Mouse (Mus musculus) embryonic facial prominence, embryonic 10.5 days (tissue): ENCODE data around the gene Setd2. TPM values are rescaled to one million over a fixed set of nuclear protein-coding genes. Genes with fewer than 3 reads are reported as not detected.

Experiments
- DNase-seq: peaks from one replicate; pipeline ENCODE4 v3.0.0-alpha.2; 2017; ENCODE audit warnings: low spot score
- H3K27ac ChIP-seq: fragments of 300-500 bp; sonication (generic); replicated peaks from 2 replicates; pipeline ENCODE4 v1.5.1; 2016; ENCODE audit warnings: mild to moderate bottlenecking
- H3K27me3 ChIP-seq: fragments of 300-500 bp; sonication (generic); replicated peaks from 2 replicates; pipeline ENCODE4 v1.6.1; 2016; ENCODE audit warnings: low read depth, mild to moderate bottlenecking; ENCODE audit not compliant: poor library complexity, severe bottlenecking
- H3K36me3 ChIP-seq: fragments of 300-500 bp; sonication (generic); replicated peaks from 2 replicates; pipeline ENCODE4 v1.6.1; 2016; ENCODE audit warnings: mild to moderate bottlenecking, moderate library complexity
- H3K4me1 ChIP-seq: fragments of 300-500 bp; sonication (generic); 2 replicates; pipeline ENCODE4 v1.6.1; 2016
- H3K4me3 ChIP-seq: fragments of 300-500 bp; sonication (generic); 2 replicates; pipeline ENCODE4 v1.5.1; 2016; ENCODE audit warnings: mild to moderate bottlenecking, moderate library complexity
- H3K9me3 ChIP-seq: fragments of 300-500 bp; sonication (generic); 2 replicates; pipeline ENCODE4 v1.6.1; 2016; ENCODE audit warnings: mild to moderate bottlenecking
- WGBS: fragments of 180-500 bp; shearing (Covaris S2); methylation state at CpG from one replicate; pipeline ENCODE4 v1.1.7; 2016; 5-methylcytosine and 5-hydroxymethylcytosine counted together
- polyA plus RNA-seq: library from polyadenylated mRNA; unstranded; fragments of >200 nt; fragmentation: Nextera tagmentation; extraction: Ambion mirVana; gene quantifications from 2 replicates; pipeline ENCODE4 v1.2.1, GENCODE M21; 2016

Setd2 gene
- polyA plus RNA-seq, 1 experiment from 2014 or later = 36.7 TPM

GRCm38 (mm10) chr9:110625350-110625908, 93.0 kb downstream of the Setd2 start:
- H3K27me3 ChIP-seq = peaks cover 40% of the 10 kb centered on the region
- peaks cover 29% of the 10 kb centered on the region for H3K36me3 ChIP-seq
- 69% methylated on average over 11 of the region's 11 CpGs for WGBS
- H3K27ac ChIP-seq = peak overlapping the region; percentile 83
- H3K9me3 ChIP-seq = no peaks in the 10 kb centered on the region
- peaks cover 26% of the 10 kb centered on the region for H3K4me1 ChIP-seq
- H3K4me3 ChIP-seq = peak overlapping the region; percentile 60
- no peak for DNase-seq

DNA sequence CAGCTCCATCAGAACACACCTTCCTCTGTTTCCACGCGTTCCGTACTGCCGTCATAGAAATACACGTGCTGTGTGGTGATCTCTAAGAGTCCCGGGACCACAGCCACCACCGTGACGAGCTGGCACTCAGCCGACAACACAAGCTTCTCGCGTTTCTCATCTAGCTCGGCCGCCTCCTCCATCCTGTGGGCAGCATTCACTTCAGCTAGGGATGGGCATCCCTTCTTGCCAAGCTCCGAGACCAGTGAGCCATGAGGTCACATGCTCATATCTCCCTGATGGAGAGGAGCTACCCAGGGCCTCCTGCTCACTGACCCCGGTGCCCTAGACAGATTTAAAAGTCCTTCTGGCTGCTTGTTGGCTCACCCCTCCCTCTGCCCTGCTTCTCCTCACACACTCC, 97.8 kb downstream of the Setd2 start:
- peaks cover 6% of the 10 kb centered on the region; the same call in 1 of the 2 replicates for H3K36me3 ChIP-seq
- H3K9me3 ChIP-seq = no peaks in the 10 kb centered on the region
- H3K4me3 ChIP-seq = no peak overlapping the region
- peaks cover 88% of the 10 kb centered on the region for H3K27me3 ChIP-seq
- WGBS = 92% methylated on average over 15 of the region's 15 CpGs
- DNase-seq = no peak
- H3K27ac ChIP-seq = no peak overlapping the region
- H3K4me1 ChIP-seq = peaks cover 36% of the 10 kb centered on the region

DNA sequence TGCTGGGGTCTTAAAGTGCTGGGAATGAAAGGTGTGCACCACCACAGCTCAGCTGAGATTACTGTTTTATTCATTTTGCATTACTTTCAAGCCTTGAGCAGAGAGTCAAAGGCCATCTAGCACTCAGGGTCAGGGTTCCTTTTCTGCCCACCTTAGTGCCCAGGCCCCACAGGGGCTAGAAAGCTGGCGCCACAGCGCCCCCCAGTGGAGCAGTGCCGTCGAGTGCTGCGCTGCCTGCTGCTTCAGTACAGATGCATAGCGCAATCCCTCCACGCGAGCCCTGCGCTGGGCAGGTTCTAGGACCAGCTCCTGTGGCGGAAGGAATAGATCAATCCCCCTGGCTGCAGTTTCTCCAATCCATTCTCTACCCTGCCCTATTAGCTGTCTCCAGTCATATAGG, 98.8 kb downstream of the Setd2 start:
- Histone ChIP-seq H3K9me3 (no peaks in the 10 kb centered on the region), H3K36me3 (peaks cover 6% of the 10 kb centered on the region; the same call in 1 of the 2 replicates), H3K4me3 (peak overlapping the region; percentile 52), H3K27ac (no peak overlapping the region), H3K27me3 (peaks cover 89% of the 10 kb centered on the region), H3K4me1 (peaks cover 29% of the 10 kb centered on the region)
- DNase-seq = peak; percentile 85
- WGBS = 11% methylated on average over 10 of the region's 10 CpGs

DNA sequence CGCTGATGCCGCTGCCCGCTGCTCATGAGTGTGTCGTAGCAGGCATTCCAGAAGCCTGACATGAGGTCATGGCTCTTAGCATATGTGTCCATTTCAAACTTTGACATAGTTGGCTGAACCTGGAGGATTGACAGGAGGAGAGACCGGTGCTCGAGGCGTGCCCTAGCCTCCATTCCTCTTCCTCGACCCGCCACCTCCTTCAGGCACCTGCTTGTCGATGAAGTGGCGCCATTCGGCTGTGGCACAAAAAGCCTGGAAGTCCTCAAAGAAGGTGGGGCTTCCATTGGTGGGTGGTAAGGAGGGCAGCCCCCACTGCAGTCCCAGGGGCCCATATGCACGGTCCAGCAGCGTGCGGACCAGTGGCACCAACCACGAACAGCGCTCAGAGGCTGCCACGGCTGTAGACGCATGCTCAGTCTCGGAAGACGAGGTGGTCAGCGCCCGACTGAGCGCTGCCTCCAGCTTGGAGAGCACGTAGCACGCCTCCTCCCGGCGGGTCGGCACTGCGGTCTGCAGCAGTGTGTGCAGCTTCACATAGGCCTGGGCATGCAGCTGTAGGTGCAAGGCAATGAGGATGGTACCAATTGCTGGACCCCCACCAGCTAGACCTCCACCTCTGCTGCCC, 99.4 kb downstream of the Setd2 start:
- Histone ChIP-seq H3K4me3 (peak overlapping the region; percentile 52), H3K36me3 (peaks cover 6% of the 10 kb centered on the region; the same call in 1 of the 2 replicates), H3K27ac (0 out of 2 replicates have a peak overlapping the region, but pooled peaks have one; percentile 25), H3K27me3 (peaks cover 92% of the 10 kb centered on the region), H3K4me1 (peaks cover 29% of the 10 kb centered on the region), H3K9me3 (no peaks in the 10 kb centered on the region)
- peak; percentile 59 for DNase-seq
- WGBS = 12% methylated on average over 30 of the region's 30 CpGs

DNA sequence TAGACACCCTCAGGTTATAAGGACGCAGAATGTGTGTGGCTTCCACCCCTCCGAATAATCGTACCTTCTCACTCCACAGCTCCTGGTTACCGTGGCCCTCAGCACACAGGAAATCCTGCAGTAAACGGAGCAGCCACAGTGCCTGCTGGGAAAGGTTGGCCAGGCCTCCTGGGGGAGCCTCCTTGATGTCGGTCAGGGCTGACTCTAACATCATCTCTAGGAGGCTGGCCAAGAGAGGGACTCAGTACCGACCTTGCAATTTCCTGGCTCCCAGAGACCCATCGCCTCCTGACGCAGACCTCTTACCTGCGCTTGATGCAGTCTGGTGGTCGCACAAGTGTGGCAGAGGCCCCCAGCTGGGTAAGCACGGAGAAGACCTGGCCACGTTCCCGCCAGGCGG, 100.3 kb downstream of the Setd2 start:
- Histone ChIP-seq H3K36me3 (peaks cover 6% of the 10 kb centered on the region; the same call in 1 of the 2 replicates), H3K9me3 (no peaks in the 10 kb centered on the region), H3K4me1 (peaks cover 29% of the 10 kb centered on the region), H3K27ac (no peak overlapping the region), H3K27me3 (peaks cover 88% of the 10 kb centered on the region), H3K4me3 (0 out of 2 replicates have a peak overlapping the region, but pooled peaks have one; percentile 4)
- WGBS = 81% methylated on average over 15 of the region's 15 CpGs
- DNase-seq = no peak

- no peaks in the 10 kb centered on the region for H3K9me3 ChIP-seq
- H3K27me3 ChIP-seq = peaks cover 76% of the 10 kb centered on the region
- no peak for DNase-seq
- 0 out of 2 replicates have a peak overlapping the region, but pooled peaks have one; percentile 15 for H3K27ac ChIP-seq
- H3K4me3 ChIP-seq = no peak overlapping the region
- H3K4me1 ChIP-seq = peaks cover 29% of the 10 kb centered on the region
- H3K36me3 ChIP-seq = no peaks in the 10 kb centered on the region
- WGBS = 81% methylated on average over 17 of the region's 17 CpGs
Observed at GRCm38 (mm10) chr9:110633882-110634281, 101.5 kb downstream of the Setd2 start.

DNA sequence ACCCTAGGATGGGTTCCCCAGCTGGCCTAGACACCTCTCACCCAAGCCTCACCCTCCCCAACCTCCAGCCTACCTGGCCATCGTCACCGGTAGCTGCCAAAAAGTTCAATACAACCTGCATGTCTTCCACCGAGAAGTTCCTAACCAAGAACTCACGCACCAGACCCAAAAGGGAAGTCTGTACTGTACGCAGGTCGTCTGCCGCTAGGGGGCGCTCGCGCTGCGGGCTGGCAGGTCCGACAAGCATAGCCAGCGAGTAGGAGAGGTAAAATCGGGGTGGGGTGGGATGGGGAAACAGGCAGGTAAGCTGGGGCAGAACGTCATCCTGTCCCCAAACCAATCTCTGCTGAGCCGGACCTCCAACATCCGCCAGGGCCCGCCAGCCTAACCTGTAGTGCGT, 102.8 kb downstream of the Setd2 start:
- DNase-seq = peak; percentile 91
- no peak overlapping the region for H3K27ac ChIP-seq
- peaks cover 64% of the 10 kb centered on the region for H3K27me3 ChIP-seq
- 5% methylated on average over 19 of the region's 19 CpGs for WGBS
- H3K4me1 ChIP-seq = peaks cover 29% of the 10 kb centered on the region
- H3K36me3 ChIP-seq = no peaks in the 10 kb centered on the region
- H3K4me3 ChIP-seq = no peak overlapping the region
- H3K9me3 ChIP-seq = no peaks in the 10 kb centered on the region

DNA sequence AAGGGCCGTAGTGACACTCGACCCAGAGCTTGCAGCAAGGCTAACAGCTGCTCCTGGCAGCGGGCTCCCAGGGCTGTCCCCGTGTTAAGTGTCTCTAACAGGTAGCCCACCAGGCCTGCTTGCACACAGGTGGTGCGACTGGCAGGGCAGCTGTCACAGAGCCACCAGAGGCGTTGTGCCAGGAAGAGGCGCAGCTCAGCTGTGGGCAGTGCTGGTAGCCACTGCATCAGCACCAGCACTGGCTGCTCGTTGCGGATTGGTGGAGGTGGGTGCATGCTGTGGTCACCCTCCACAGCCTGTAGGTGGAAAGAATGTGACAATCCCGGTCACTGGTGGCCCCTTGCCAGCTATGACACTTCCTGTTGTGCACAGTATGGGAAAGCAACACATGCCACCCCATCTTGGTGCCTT, 106.2 kb downstream of the Setd2 start:
- 88% methylated on average over 10 of the region's 10 CpGs for whole genome bisulfite sequencing
- H3K4me3 ChIP-seq = no peak overlapping the region
- no peaks in the 10 kb centered on the region for H3K36me3 ChIP-seq
- no peak overlapping the region for H3K27ac ChIP-seq
- peaks cover 21% of the 10 kb centered on the region for H3K4me1 ChIP-seq
- peaks cover 30% of the 10 kb centered on the region for H3K27me3 ChIP-seq
- no peak for DNase-seq
- H3K9me3 ChIP-seq = no peaks in the 10 kb centered on the region

DNA sequence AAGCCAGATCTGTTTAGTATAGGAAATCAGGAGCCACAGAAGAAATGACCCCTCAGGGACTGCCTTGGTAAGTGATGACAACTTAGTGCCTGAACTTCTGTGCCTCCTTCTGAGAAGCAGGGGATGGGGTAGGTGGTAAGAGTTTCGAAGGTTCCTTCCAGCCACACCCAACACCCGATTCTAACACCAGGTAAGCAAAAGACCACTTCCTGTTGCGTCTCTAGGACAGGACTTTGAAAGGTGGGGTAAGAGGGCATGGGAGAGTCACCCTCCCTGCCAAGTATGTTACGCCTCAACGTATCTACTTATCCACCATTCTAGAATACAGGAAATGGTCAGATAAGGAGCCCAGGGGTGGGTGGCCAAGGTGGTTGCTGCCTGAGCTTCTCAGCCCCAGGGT, 108.6 kb downstream of the Setd2 start:
- Histone ChIP-seq H3K36me3 (no peaks in the 10 kb centered on the region), H3K4me1 (peaks cover 17% of the 10 kb centered on the region), H3K4me3 (no peak overlapping the region), H3K9me3 (no peaks in the 10 kb centered on the region), H3K27me3 (peaks cover 6% of the 10 kb centered on the region), H3K27ac (no peak overlapping the region)
- WGBS = 92% methylated on average over 5 of the region's 5 CpGs
- DNase-seq = no peak

DNA sequence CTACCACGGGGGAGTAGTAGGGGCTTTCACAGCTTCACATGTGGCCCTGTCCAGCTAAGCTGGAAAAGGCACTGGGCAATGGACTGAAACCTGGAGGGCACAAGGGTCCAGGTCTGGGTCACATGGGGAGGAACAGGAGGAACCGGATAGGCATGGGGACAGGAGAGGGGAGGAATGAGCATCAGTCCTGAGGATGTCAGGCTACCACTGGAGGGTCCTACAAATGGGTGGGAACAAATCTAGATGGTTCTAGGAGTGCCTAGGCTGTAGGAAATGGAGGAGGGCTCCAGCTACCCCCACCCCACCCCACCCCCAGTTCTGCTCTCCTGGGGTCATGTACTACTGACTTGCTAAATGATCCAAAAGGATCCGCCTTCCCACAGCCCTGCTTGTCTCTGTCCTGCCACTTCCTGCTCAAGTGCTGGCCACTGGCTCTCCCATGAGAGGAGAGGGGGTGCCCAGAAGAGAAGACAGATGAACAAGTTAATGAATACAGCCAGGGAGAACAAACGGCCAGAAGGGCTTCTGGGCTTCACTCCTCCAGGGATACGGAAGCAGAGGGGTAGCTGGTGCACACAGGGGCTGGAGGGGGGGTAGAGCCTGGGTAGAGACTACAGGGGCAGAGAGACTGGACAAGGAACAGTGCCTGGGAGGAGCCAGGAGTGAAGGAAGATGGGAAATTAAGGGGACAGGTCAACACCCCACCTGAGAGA, 110.6 kb downstream of the Setd2 start:
- no peak for DNase-seq
- Histone ChIP-seq H3K27ac (no peak overlapping the region), H3K27me3 (no peaks in the 10 kb centered on the region), H3K4me3 (no peak overlapping the region), H3K36me3 (no peaks in the 10 kb centered on the region), H3K9me3 (no peaks in the 10 kb centered on the region), H3K4me1 (peaks cover 17% of the 10 kb centered on the region)
- 55% methylated on average over 5 of the region's 5 CpGs for WGBS

- Histone ChIP-seq H3K9me3 (no peaks in the 10 kb centered on the region), H3K4me3 (no peak overlapping the region), H3K27ac (no peak overlapping the region), H3K36me3 (no peaks in the 10 kb centered on the region), H3K4me1 (peaks cover 17% of the 10 kb centered on the region), H3K27me3 (no peaks in the 10 kb centered on the region)
- 62% methylated on average over 9 of the region's 9 CpGs for WGBS
- DNase-seq = no peak
Observed at GRCm38 (mm10) chr9:110643787-110644186, 111.4 kb downstream of the Setd2 start.

GRCm38 (mm10) chr9:110644295-110644694, 111.9 kb downstream of the Setd2 start:
- Histone ChIP-seq H3K9me3 (no peaks in the 10 kb centered on the region), H3K27ac (no peak overlapping the region), H3K27me3 (no peaks in the 10 kb centered on the region), H3K36me3 (no peaks in the 10 kb centered on the region), H3K4me3 (no peak overlapping the region), H3K4me1 (peaks cover 17% of the 10 kb centered on the region)
- DNase-seq = no peak
- WGBS = 85% methylated on average over 10 of the region's 10 CpGs

- H3K27ac ChIP-seq = no peak overlapping the region
- WGBS = 73% methylated on average over 9 of the region's 9 CpGs
Observed at GRCm38 (mm10) chr9:110645219-110645618, 112.8 kb downstream of the Setd2 start.

More at GRCm38 (mm10) chr9:110645219-110645618, 112.8 kb downstream of the Setd2 start:
- Histone ChIP-seq H3K27me3 (no peaks in the 10 kb centered on the region), H3K4me1 (peaks cover 20% of the 10 kb centered on the region), H3K36me3 (no peaks in the 10 kb centered on the region), H3K9me3 (no peaks in the 10 kb centered on the region), H3K4me3 (no peak overlapping the region)
- no peak for DNase-seq
